Mouse (Mus musculus) ES-E14 (cell line): Measurements from ENCODE around the gene Cradd. TPM values are rescaled to one million over a fixed set of nuclear protein-coding genes. Genes with fewer than 3 reads are reported as not detected.

Experiments
- DNase-seq: peaks from one replicate; pipeline ENCODE4 v3.0.0-alpha.2; 2013; ENCODE audit warnings: low read depth, low spot score
- H3K27ac ChIP-seq: 2 replicates; pipeline ENCODE4 v1.5.1; 2012; ENCODE audit warnings: low read depth, mild to moderate bottlenecking, low read length, moderate library complexity, mixed read lengths; ENCODE audit not compliant: poor library complexity, insufficient read depth, severe bottlenecking
- H3K36me3 ChIP-seq: 2 replicates; pipeline ENCODE4 v1.6.1; 2012; ENCODE audit warnings: mild to moderate bottlenecking, low read length, moderate library complexity, mixed read lengths; ENCODE audit not compliant: control insufficient read depth, poor library complexity, insufficient read depth, severe bottlenecking
- H3K4me1 ChIP-seq, 2 experiments: fragments of 150-350 bp in 1 of 2; sonication (generic) in 1 of 2; 2 replicates each; pipeline ENCODE4 v1.6.1; 2012; ENCODE audit warnings: low read length in 2 of 2, mild to moderate bottlenecking in 1 of 2, mixed read lengths in 1 of 2; ENCODE audit not compliant: control insufficient read depth in 2 of 2, insufficient read depth in 2 of 2, poor library complexity in 1 of 2
- H3K4me3 ChIP-seq, 2 experiments: fragments of 150-350 bp in 1 of 2; sonication (generic) in 1 of 2; 2 replicates each; pipeline ENCODE4 v1.5.1; 2012; ENCODE audit warnings: low read length in 2 of 2, low read depth in 1 of 2, mild to moderate bottlenecking in 1 of 2, mixed read lengths in 1 of 2; ENCODE audit not compliant: insufficient read depth in 1 of 2, poor library complexity in 1 of 2, severe bottlenecking in 1 of 2
- H3K9ac ChIP-seq: 2 replicates; pipeline ENCODE4 v1.6.1; 2012; ENCODE audit warnings: low read depth, mild to moderate bottlenecking, low read length, mixed read lengths; ENCODE audit not compliant: poor library complexity, insufficient read depth, severe bottlenecking
- H3K9me3 ChIP-seq: fragments of 150-350 bp; sonication (generic); 2 replicates; pipeline ENCODE4 v1.6.1; 2012; ENCODE audit warnings: low read depth, mild to moderate bottlenecking, low read length; ENCODE audit not compliant: control insufficient read depth, insufficient read depth
- CHD2 ChIP-seq: IDR thresholded peaks from 2 replicates; pipeline ENCODE4 v1.6.1; 2014; ENCODE audit warnings: mild to moderate bottlenecking, low read depth, low read length, inconsistent platforms
- HCFC1 ChIP-seq: IDR thresholded peaks from 2 replicates; pipeline ENCODE4 v1.6.1; 2012; ENCODE audit warnings: low read length, inconsistent platforms, borderline replicate concordance; ENCODE audit not compliant: insufficient read depth
- MAFK ChIP-seq: IDR thresholded peaks from 2 replicates; pipeline ENCODE4 v1.6.1; 2014; ENCODE audit warnings: mild to moderate bottlenecking, low read depth, low read length, inconsistent platforms; ENCODE audit not compliant: insufficient read depth
- ZC3H11A ChIP-seq: IDR thresholded peaks from 2 replicates; pipeline ENCODE4 v1.6.1; 2012; ENCODE audit warnings: low read depth, mild to moderate bottlenecking, inconsistent platforms, low read length, borderline replicate concordance
- ZNF384 ChIP-seq: IDR thresholded peaks from 2 replicates; pipeline ENCODE4 v1.6.1; 2012; ENCODE audit warnings: low read depth, low read length, inconsistent platforms
- in situ Hi-C, 2 experiments: fragments of 600-800 bp; cut with MboI; formaldehyde crosslinking; loops; one replicate each; pipeline ENCODE4 v1.15.1; 2025; ENCODE audit warnings: low sequenced_read_pairs in 2 of 2, inconsistent platforms in 1 of 2; ENCODE audit not compliant: unreplicated experiment in 2 of 2
- total RNA-seq: library from RNA; depleted of rRNA; stranded (reverse); fragments of 300-350 nt; gene quantifications from 2 replicates; pipeline ENCODE4 v1.2.3, GENCODE M21; 2012

The Cradd gene
- total RNA-seq, 1 experiment = 8.4 TPM

- Histone ChIP-seq H3K36me3 (no peaks in the 10 kb centered on the region), H3K4me3 (peak overlapping the region; percentile 28 to 41; a peak in 3 of 4 replicates), H3K27ac (no peak overlapping the region), H3K9me3 (no peaks in the 10 kb centered on the region), H3K4me1 (peaks cover 14 to 43% of the 10 kb centered on the region in 2 experiments), H3K9ac (peak overlapping the region; percentile 36)
- no peak for DNase-seq
- TF ChIP-seq ZNF384 (no peak), MAFK (no peak), CHD2 (no peak)
- in situ Hi-C loops = no loop called here
Measured at GRCm38 (mm10) chr10:95315801-95316474, 8.0 kb downstream of the Cradd start.

GRCm38 (mm10) chr10:95315321-95315720 is 8.6 kb downstream of the Cradd start:
- DNase-seq = no peak
- Histone ChIP-seq H3K36me3 (no peaks in the 10 kb centered on the region), H3K4me3 (peak overlapping the region; percentile 28 to 41; a peak in 3 of 4 replicates), H3K4me1 (peaks cover 18 to 43% of the 10 kb centered on the region in 2 experiments), H3K9ac (peak overlapping the region; percentile 36), H3K27ac (no peak overlapping the region), H3K9me3 (no peaks in the 10 kb centered on the region)
- in situ Hi-C loops = no loop called here
- TF ChIP-seq MAFK (no peak), CHD2 (no peak), ZC3H11A (no peak), ZNF384 (no peak), HCFC1 (no peak)

GRCm38 (mm10) chr10:95314019-95314418 is 9.9 kb downstream of the Cradd start:
- in situ Hi-C loops = no loop called here
- H3K4me3 ChIP-seq = no peak overlapping the region
- no peak for TF ChIP-seq CHD2
- TF ChIP-seq ZNF384 = no peak
- TF ChIP-seq ZC3H11A = no peak
- TF ChIP-seq MAFK = no peak
- no peak for TF ChIP-seq HCFC1
- H3K27ac ChIP-seq = no peak overlapping the region
- no peak for DNase-seq
- peaks cover 27 to 43% of the 10 kb centered on the region in 2 experiments for H3K4me1 ChIP-seq
- no peak overlapping the region for H3K9ac ChIP-seq
- no peaks in the 10 kb centered on the region for H3K36me3 ChIP-seq
- H3K9me3 ChIP-seq = no peaks in the 10 kb centered on the region

- in situ Hi-C loops = no loop called here
- Histone ChIP-seq H3K27ac (peak overlapping the region; percentile 72), H3K9me3 (no peaks in the 10 kb centered on the region), H3K4me3 (no peak overlapping the region), H3K36me3 (no peaks in the 10 kb centered on the region), H3K9ac (no peak overlapping the region), H3K4me1 (peaks cover 25 to 46% of the 10 kb centered on the region in 2 experiments)
- no peak for DNase-seq
- TF ChIP-seq CHD2 (no peak), HCFC1 (no peak), ZC3H11A (no peak), ZNF384 (no peak), MAFK (no peak)
Measured at GRCm38 (mm10) chr10:95313524-95313923, 10.4 kb downstream of the Cradd start.
